Mouse (Mus musculus) lung, postnatal 25 days (tissue): ENCODE results near the gene Cfap97d2.
"Not testable (repeated sequence)": the region's sequence is repeated elsewhere in the genome, so short reads cannot be mapped to it uniquely, and the experiment has no call there.

Source experiments
- DNase-seq: peaks from one replicate; pipeline ENCODE4 v3.0.0; 2022; ENCODE audit warnings: low spot score

Cfap97d2 gene

DNA sequence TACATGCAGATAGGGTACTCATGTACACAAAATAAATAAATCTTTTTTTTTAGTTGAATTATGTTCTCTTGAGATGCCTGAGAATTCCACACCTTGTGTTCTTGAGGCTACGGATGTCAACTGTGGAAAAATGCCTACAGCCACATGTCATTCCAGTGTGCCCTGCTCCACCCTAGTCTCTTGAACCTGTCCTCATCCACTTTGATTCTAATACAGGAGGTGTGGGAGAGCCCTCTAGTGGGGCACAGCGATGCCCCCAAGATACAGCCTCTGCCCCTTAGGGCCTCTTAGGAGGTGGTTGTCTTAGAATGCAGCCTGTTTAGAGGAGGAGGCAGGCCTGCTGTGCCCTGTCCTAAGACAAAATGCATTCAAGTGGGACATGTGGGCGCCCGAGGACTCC, 17.7 kb upstream of the Cfap97d2 start:
- DNase-seq = peak; percentile 42

DNA sequence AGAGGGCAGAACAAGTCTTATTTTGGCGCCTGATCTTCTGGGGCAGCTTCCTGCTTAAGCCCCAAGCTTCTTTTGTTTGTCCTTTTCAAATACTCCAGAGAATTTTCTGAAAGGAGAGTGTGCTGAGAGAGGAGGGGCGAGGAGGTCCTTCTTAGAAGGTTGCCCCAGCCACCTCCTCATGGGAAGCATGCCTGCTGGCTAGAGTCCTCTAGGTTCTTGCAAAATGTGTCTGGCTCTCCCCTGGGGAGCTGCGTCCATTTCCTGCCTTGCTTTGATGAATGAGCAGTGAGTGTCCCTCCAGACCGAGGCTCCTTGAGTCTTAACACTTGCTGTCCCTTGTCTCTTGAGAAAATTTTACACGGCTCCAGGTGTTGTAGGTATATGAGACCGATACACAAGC, 17.2 kb upstream of the Cfap97d2 start:
- DNase-seq = peak; percentile 73

DNA sequence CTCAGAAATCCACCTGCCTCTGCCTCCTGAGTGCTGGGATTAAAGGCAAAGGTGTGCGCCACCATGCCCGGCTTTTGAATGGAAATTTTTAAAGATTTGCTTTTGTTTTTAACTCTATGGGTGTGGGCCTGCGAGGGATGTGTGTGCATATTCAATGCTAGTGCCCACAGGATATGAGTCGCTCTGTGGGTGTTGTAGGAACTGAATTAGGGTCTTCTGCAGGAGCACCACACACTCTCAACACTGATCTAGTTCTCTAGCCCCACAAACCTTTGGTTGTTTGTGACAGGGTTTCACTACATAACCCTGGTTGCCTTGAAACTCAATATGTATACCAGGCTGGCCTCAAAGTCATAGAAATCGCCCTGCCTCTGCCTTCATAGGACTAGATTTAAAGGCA, 16.4 kb upstream of the Cfap97d2 start:
- no peak for DNase-seq

DNA sequence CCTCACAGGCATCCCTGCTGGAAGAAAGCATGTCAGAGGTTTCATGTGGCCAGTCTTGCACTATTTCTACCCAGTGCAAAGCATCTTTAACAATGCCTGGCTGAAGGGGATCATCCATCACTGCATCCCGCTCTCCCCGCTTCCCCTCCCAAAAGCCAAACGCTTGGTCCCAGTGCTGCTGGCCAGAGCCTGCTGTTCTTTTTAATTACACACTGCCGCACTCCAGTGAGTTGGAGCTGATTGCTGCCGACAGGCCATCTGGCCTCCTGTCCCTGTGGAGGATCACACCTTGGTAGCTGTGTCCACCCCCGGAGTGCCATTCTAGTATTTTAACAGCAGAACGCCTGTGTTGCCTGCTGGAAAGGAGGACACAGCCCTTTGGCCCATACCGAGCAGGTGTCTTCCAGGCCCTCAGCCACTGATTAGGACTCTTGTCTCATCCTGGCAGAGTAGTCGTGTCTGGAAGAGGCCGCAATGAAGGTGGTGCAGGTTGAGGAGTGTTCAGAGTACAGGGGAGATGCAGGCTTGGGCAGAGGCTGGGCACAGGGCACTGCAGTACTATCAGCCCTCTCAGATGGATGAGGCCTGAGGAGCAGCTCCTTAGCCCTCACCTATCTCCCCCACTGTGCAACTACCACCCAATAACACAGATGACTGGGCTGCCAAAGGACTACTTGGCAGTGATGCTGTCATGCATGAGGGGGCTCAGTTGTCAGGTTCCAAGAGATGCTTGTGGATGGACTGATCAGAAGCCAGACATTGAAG, 13.2 kb upstream of the Cfap97d2 start:
- DNase-seq = no peak

DNA sequence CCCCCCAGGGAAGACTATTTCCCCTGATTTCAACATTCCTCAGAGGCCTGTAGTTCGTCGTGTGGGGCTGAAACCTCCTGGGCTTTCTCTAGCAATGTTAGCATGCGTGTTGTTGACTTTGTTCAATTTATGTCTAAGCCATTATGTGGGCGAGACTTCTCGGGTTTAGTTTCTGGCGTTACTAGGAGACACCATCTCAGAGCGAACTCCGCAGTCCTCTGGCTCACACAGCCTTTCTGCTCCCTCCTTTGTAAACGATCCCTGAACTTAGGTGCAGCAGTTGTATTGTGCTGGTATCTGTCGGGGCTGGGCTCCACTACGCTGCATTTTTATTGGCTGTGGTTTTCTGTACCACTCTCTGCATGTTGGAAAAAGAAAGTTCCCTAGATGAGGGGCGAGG, 11.0 kb upstream of the Cfap97d2 start:
- no peak for DNase-seq

DNA sequence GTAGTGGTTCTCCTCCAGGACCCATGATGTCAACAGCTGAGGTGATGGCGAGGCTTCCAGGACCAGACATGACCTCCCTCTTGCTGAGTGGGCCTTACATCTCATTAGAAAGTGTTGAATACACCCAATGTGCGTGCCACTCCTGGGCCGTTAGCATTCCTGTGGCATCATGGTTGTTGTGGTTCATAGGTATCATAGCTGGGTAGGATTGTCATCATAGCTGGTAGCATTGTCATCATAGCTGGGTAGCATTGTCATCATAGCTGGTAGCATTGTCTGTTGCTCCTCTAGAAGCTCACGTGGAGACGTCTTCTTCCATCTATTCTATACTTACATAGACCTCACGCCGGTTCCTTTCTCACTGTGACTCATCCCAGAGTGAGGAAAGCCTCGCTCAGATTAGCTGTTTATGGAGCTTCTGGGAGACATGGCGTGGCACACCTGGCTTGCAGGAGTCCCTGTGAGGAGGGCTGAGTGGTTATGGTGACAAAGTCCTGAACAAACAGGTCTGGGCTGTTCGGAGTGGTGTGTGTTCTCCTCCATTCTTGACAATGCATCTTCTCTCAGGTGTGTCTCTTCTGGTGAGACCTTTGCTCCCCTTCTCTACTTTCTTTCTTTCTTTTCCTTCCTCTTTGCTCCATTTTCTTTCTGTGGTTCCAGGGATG, 10.4 kb upstream of the Cfap97d2 start:
- DNase-seq = no peak

DNA sequence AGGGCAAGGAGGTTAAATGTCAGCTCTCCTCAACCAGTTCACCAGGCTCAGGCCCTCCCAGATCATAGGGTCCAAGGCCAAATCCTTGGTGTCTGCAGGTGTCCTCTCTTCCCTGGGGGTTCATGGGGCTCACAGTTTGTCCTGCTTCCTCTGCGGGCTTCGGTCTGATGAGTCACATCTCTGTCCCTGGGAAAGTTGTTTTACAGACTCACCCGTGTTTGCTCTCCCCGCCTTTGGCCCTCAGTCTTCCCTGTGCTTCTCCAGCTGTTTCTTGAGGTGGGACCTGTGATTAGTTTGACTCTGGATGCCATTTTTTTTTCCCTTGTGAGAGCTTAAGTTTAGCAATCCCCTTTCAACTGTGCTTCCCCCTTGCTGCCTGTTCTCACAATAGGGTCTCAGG, 9.5 kb upstream of the Cfap97d2 start:
- DNase-seq = no peak

DNA sequence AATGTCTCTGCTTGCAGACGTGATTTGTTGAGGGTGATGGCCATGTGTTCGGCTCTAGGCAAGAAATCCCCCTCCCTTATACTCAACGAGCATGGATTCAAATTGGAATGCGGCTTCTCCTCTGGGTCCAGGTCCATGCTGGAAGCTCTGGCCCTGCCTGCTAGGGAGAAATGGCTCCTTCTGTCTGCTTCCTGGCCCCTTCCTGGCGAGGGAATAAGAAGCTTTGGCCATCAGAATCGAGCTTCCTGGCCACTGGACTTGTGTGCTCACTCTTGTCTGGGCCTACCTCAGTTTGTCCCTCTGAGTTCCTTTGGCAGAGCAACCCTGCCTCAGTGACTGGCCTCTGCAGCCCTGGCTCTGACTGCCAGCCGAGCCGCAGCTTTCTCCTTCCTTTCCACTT, 8.5 kb upstream of the Cfap97d2 start:
- DNase-seq = no peak

DNA sequence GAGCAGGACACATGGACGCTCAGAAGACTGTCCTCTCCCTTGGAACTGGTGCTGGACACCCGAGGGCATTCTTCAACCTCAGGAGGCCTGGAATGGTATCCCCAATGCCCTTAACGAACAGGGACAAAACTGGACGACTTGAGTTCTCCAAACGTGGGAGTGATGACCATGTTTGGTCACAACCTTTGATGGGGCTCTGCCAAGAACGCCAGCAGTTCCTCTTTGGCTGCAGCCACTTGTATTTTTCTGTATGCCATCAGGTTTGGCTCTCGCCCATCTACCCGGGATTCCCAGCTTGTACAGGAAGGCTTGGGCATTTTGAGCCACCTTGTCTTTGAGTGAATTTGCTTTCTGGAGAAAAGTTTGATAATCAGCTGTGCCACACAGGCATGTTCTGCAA, 8.0 kb upstream of the Cfap97d2 start:
- DNase-seq = peak; percentile 37

DNA sequence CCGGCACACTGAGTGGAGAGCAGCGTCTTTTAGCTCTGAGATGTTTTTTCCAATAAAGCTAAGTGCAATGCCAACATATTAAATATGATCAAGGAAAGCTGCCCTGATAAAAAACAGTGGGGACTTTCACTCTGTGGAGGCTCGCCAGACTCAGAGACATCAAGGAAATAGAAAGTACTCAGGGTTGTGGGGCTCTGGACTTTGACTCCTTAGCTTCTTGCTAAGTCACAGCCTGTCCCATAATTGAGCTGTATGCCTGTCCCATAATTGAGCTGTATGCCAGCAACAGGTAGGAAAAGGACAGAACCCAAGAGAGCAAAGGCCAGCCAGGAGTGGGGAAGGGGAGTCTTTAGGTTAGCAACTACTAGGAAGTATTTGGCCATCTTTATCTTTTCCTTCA, 7.4 kb upstream of the Cfap97d2 start:
- no peak for DNase-seq

DNA sequence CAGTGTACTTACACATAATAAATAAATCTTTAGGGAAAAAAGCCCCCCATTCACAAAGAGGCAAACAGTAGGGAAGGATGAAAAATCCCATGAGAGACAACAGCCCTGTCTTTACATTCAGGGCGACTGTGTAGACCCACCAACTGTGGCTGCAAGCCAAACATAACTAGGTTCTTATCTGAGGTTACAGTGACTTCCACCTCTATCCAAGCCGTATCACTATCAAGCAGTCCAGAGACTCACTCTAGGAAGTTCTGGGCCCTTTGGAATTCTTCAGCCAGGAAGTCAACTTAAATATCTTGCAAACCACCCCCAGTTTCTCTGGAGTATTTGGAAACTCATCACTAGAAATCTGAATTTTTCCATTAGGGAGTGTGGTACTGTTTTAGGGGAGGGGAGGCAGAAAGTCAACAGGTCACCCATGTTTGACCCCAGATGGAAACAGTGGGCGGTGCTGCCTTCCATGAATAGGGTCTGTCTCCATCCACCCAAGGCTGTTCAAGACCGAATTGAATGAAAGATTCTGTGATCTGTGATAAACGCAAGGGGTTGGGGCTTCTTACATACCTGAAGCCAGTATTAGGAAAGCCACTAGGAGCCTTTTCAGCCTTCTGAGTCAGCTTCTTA, 6.3 kb upstream of the Cfap97d2 start:
- DNase-seq = no peak

DNA sequence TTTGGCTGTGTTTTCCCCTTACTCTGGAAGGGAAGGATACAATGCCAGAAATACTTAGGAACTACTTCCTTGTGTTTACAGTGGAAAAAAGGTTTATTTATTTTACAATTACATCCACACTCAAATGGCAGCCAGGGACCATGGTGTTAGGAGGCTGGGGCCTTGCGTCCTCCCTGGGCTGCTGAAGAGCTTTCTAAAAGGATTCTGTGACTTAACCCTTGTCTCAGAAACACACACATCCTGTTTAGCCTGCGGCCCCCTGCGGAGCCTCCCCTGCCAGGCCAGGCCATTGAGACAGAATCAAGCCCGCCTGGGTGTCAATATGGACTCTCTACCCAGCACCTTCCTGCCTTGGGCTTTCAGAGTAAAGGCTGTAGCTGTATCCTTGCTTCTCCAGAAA, 2.9 kb upstream of the Cfap97d2 start:
- no peak for DNase-seq

DNA sequence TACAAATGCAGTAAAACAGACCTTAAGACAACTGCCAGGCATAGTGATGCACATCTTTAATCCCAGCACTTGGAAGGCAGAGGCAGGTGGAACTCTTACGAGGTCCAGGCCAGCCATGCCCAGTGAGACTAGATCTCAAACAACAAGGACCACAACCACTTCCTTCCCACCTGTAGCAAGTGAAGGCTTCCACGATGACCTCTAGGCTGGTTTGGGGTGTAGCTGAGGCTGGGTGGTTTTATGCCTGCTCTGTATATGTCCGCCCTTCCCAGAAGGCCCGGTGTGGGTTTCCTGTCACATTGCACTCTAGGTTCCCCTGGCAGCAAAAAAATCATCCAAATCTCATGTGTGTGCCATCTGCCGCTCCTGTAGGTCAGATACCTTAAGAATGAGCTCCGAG, 1.9 kb upstream of the Cfap97d2 start:
- no peak for DNase-seq

DNA sequence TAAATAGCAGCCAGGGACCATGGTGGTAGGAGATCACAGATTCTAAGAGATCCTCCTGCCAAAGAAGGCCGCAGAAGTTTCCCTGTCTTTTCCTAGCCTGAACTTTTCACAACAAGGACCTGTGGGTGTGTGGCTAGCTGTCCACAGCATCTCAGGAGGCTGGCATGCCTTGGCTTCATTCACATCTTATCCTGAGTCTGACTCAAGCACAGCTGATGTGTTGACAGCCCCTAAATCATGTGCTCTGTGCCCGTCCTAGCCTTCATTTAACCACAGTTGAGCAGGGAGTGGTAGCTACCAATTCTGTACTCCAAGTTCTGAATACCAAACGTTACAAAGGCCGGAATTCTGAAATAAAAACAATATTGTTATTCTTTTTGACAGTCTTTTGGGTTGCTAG, 1.4 kb upstream of the Cfap97d2 start:
- DNase-seq = no peak

DNA sequence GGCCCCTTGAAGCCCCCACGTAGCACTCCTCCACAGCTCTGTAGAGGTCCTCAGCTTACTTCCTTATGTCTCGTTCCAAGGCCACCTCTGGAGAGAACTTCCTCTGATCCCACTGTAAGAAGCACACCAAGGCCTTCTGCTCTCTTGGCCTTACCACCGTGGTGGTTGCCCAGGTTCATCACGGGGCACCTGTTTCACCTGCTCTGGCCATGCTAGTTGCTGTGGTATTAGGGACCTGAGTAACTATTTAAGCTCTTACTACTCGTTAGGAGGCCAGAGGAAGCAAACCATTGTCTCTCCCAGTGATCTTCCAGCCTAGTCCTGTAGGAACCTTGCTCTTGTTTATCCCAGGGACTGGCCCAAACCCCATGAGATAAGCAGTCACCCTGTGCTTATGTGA, 1.2 kb downstream of the Cfap97d2 start:
- no peak for DNase-seq

DNA sequence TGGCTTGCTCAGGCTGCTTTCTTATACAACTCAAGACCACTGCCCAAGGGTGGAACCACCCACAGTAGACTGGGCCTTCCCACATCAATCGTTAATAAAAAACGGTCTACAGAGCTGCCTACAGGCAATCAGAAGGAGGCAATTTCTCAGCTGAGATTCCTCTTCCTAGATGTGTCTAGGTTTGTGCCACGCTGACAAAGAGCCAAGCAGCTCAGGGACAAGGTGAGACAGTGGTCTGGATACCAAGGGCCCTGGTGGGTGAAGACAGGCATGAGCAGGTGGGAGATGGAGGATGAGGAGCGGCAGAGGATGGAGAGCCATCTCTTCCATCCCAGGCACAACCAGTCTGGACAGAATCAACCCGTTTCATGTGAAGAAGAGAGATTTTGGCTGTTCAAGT, 2.8 kb downstream of the Cfap97d2 start:
- DNase-seq = no peak

DNA sequence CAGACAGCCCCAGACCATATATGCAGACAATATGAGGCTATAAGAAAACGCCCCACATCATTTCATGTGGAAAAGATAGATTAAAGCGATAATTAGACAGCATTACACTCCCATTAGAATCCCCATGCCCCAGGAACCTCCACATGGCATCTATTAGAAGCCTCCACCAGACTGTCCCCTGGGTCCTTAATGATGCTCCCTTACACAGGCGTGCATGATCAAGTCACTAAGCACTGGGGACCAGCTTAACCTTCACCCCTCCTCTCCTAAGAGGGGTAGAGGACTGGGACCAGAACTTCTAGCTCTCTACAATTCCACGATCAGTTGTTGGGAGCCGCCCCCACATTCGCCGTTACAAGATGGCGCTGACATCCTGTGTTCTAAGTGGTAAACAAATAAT, 13.3 kb downstream of the Cfap97d2 start:
- DNase-seq = no peak

DNA sequence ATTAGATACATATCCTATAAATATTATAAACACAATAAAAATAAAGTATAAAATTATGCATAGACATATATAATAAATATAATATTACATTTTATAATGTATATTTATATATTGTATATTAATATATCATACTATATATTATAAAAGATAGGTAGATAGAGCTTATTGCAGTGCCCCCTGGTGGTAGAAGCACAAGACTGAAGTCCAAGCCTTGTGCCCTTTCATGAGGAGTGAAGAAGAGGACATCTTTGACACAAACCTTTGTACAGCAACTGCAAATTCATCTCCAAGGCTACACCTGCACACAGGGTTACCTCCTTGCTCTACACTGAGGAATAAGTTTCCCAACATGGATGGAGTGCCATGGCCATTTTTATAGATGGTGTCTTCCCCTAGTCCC, 20.0 kb downstream of the Cfap97d2 start:
- DNase-seq = peak; percentile 60

DNA sequence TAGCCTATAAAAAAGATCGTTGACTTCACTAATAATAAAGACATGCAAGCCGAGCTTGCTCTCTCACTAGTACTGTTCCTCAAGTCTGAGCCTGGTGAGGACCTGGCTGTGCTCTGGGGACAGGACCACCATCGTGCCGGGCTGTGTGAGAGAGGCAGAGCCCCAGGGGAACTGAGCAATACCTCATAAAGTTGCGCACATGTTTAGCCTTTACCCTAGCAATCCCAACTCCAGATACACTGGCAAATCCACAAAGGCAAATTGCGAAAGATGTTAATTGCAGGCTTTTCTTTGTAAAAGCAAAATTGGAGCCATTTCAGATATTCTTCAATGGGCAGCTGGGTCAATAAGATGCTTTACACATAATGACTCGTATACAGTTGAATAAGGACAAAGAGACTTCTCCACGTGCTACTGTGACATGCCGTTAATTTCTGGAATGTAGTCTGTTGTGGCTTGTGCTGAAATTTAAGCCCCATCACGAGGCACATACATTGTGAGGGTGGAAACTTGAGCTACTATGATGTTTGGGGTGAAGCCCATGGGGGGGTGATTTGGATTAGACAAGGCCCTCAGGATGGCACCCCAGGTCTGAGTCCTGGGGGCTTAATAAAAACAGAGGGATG, 21.9 kb downstream of the Cfap97d2 start:
- no peak for DNase-seq

DNA sequence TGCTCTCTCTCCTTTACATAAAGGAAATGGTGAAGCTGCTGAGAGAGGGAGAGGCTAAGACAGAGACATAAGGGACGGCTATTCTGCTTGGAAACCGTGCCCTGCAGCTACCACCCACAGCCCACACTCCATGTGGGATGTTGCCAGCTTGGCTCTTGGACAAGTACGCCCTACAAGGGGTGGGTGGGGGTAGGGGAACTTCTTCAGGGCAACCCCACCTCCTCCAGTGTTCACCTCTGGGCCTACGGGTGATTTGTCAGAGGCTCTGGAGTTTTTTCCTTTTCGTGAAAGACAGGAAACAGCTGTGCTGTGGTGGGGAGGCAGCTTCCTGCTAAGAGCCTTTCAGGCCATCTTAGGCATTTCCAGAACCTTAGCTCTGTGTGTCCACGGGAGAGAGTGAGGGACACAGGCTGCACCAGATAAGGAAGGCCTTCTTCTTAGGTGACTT, 34.7 kb downstream of the Cfap97d2 start:
- peak; percentile 55 for DNase-seq

DNA sequence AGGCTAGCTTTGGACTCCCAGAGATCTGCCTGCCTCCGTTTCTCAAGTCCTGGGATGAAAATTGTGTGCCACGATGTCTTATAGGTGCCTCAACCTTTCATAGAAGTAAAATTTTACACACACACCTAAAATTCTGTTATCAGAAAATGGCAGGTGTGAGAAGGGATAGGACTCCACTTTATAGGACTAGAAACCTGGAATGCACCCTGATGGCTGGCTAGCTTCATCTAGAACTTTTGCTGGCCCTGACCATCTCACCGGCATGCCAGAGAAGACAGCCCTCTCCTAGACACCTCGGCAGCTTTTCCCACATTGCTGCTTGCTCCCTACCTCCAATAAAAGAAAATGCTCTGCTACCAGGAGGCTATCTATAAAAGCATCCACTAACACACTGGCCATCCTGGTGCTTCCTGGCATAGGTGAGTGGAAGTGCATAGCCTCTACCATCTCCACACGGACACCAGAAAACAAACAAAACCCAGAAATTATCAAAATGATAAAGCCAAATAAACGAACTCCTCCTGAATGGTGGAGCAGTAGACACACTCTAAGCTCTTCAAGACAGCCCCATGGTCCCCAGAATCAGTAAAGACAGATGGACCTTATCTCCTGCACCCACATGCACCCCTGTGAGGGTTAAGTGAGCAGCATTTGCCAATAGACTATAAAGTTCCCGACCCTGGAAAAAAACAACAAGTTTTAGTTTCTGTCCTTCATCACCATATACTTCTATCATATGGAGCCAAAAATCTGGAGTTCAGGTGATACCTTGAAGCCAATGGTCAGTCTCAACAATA, 35.3 kb downstream of the Cfap97d2 start:
- DNase-seq = no peak

DNA sequence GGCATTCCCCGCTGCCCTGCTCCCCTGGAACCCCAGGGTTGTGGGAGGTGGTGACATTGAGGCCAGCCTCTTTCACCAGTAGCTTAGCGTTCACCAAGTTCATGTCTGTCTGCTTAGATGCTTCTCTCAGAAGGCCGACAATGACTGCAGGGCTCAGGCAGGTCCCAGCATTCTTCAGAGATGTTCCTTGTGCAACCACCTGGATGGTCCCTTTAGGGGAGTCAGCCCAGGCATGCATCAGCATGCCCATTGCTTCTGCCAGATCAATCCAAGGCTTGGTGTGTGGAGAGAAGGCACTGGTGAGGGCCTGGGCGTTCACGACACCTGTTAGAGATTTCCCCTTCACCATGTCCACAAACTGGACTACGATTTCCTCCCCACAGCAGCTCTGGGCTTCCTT, 40.5 kb downstream of the Cfap97d2 start:
- not testable (repeated sequence) for DNase-seq
